Mouse (Mus musculus): Measurements from ENCODE around the gene Nhlrc4. TPM values are rescaled to one million over a fixed set of nuclear protein-coding genes. Genes with fewer than 3 reads are reported as not detected.

Gene Nhlrc4
- total and polyA plus RNA-seq, 3 experiments: 0.33 to 2.7 (median 0.38) TPM

GRCm38 (mm10) chr17:25913877-25914275 is 30.9 kb downstream of the Nhlrc4 start:
- Histone ChIP-seq H3K4me1 (ENCODE audit: insufficient read depth, low read depth, low read length) (peaks cover 51% of the 10 kb centered on the region), H3K4me3 (ENCODE audit: low read depth, low read length) (no peak overlapping the region), H3K36me3 (replicated peaks) (peaks cover 72% of the 10 kb centered on the region), H3K27me3 (ENCODE audit: insufficient read depth, low read length) (no peaks in the 10 kb centered on the region), H3K9me3 (replicated peaks) (no peaks in the 10 kb centered on the region)
- ATAC-seq (ENCODE audit: extremely low read depth, insufficient number of reproducible peaks, low FRiP score, poor library complexity, severe bottlenecking) (no peak; the same call in 1 of the 2 replicates), DNase-seq (ENCODE audit: low spot score) (no peak)
- TF ChIP-seq CTCF (IDR thresholded peaks at IDR 0.05; ENCODE audit: low read depth, low read length): no peak
- no peak for TF ChIP-seq GATA2 (IDR thresholded peaks at IDR 0.05; ENCODE audit: borderline replicate concordance, low read depth, low read length)
- TF ChIP-seq POLR2AphosphoS5 (IDR thresholded peaks at IDR 0.05; ENCODE audit: insufficient replicate concordance, low read depth, low read length): no peak
- no peak for TF ChIP-seq GATA1 (IDR thresholded peaks at IDR 0.05; ENCODE audit: borderline replicate concordance, low read length)
- no peak for TF ChIP-seq TAL1 (conservative IDR thresholded peaks at IDR 0.05; ENCODE audit: low read depth, low read length)

GRCm38 (mm10) chr17:25913186-25913876 is 31.4 kb downstream of the Nhlrc4 start:
- no peak for DNase-seq (ENCODE audit: low spot score)
- Histone ChIP-seq H3K36me3 (replicated peaks) (peaks cover 70% of the 10 kb centered on the region), H3K4me3 (ENCODE audit: low read depth, low read length) (no peak overlapping the region), H3K27me3 (ENCODE audit: insufficient read depth, low read length) (no peaks in the 10 kb centered on the region), H3K9me3 (replicated peaks) (no peaks in the 10 kb centered on the region), H3K4me1 (ENCODE audit: insufficient read depth, low read depth, low read length) (peaks cover 45% of the 10 kb centered on the region)
- ATAC-seq (ENCODE audit: extremely low read depth, insufficient number of reproducible peaks, low FRiP score, poor library complexity, severe bottlenecking): no peak
- TF ChIP-seq GATA1 (IDR thresholded peaks at IDR 0.05; ENCODE audit: borderline replicate concordance, low read length) (no peak), POLR2AphosphoS5 (IDR thresholded peaks at IDR 0.05; ENCODE audit: insufficient replicate concordance, low read depth, low read length) (no peak), TAL1 (conservative IDR thresholded peaks at IDR 0.05; ENCODE audit: low read depth, low read length) (no peak), GATA2 (IDR thresholded peaks at IDR 0.05; ENCODE audit: borderline replicate concordance, low read depth, low read length) (no peak), CTCF (IDR thresholded peaks at IDR 0.05; ENCODE audit: low read depth, low read length) (no peak)

GRCm38 (mm10) chr17:25911816-25912215 is 32.9 kb downstream of the Nhlrc4 start:
- TF ChIP-seq POLR2AphosphoS5 (IDR thresholded peaks at IDR 0.05; ENCODE audit: insufficient replicate concordance, low read depth, low read length) (no peak), CTCF (IDR thresholded peaks at IDR 0.05; ENCODE audit: low read depth, low read length) (no peak), GATA2 (IDR thresholded peaks at IDR 0.05; ENCODE audit: borderline replicate concordance, low read depth, low read length) (no peak), GATA1 (IDR thresholded peaks at IDR 0.05; ENCODE audit: borderline replicate concordance, low read length) (no peak), TAL1 (conservative IDR thresholded peaks at IDR 0.05; ENCODE audit: low read depth, low read length) (no peak)
- no peaks in the 10 kb centered on the region for H3K9me3 ChIP-seq (replicated peaks)
- H3K4me1 ChIP-seq (ENCODE audit: insufficient read depth, low read depth, low read length): peaks cover 30% of the 10 kb centered on the region
- H3K27me3 ChIP-seq (ENCODE audit: insufficient read depth, low read length): no peaks in the 10 kb centered on the region
- no peak overlapping the region for H3K4me3 ChIP-seq (ENCODE audit: low read depth, low read length)
- ATAC-seq (ENCODE audit: extremely low read depth, insufficient number of reproducible peaks, low FRiP score, poor library complexity, severe bottlenecking) (no peak), DNase-seq (ENCODE audit: low spot score) (no peak)
- peaks cover 68% of the 10 kb centered on the region for H3K36me3 ChIP-seq (replicated peaks)

GRCm38 (mm10) chr17:25907640-25908039 is 37.1 kb downstream of the Nhlrc4 start:
- DNase-seq (ENCODE audit: low spot score) (no peak), ATAC-seq (ENCODE audit: extremely low read depth, insufficient number of reproducible peaks, low FRiP score, poor library complexity, severe bottlenecking) (no peak)
- Histone ChIP-seq H3K4me1 (ENCODE audit: insufficient read depth, low read depth, low read length) (peaks cover 8% of the 10 kb centered on the region), H3K4me3 (ENCODE audit: low read depth, low read length) (no peak overlapping the region), H3K9me3 (replicated peaks) (no peaks in the 10 kb centered on the region), H3K27me3 (ENCODE audit: insufficient read depth, low read length) (no peaks in the 10 kb centered on the region), H3K36me3 (replicated peaks) (peaks cover 51% of the 10 kb centered on the region)
- no peak for TF ChIP-seq TAL1 (conservative IDR thresholded peaks at IDR 0.05; ENCODE audit: low read depth, low read length)
- no peak for TF ChIP-seq GATA2 (IDR thresholded peaks at IDR 0.05; ENCODE audit: borderline replicate concordance, low read depth, low read length)
- TF ChIP-seq CTCF (IDR thresholded peaks at IDR 0.05; ENCODE audit: low read depth, low read length): no peak
- TF ChIP-seq POLR2AphosphoS5 (IDR thresholded peaks at IDR 0.05; ENCODE audit: insufficient replicate concordance, low read depth, low read length): no peak
- TF ChIP-seq GATA1 (IDR thresholded peaks at IDR 0.05; ENCODE audit: borderline replicate concordance, low read length): no peak

GRCm38 (mm10) chr17:25903061-25903460 is 41.7 kb downstream of the Nhlrc4 start:
- H3K4me1 ChIP-seq (ENCODE audit: insufficient read depth, low read depth, low read length): no peaks in the 10 kb centered on the region
- H3K36me3 ChIP-seq (replicated peaks): peaks cover 57% of the 10 kb centered on the region
- ATAC-seq (ENCODE audit: extremely low read depth, insufficient number of reproducible peaks, low FRiP score, poor library complexity, severe bottlenecking) (no peak), DNase-seq (ENCODE audit: low spot score) (no peak)
- H3K27me3 ChIP-seq (ENCODE audit: insufficient read depth, low read length): no peaks in the 10 kb centered on the region
- H3K4me3 ChIP-seq (ENCODE audit: low read depth, low read length): no peak overlapping the region
- TF ChIP-seq GATA2 (IDR thresholded peaks at IDR 0.05; ENCODE audit: borderline replicate concordance, low read depth, low read length): no peak
- peaks cover 2% of the 10 kb centered on the region; the same call in 1 of the 2 replicates for H3K9me3 ChIP-seq (replicated peaks)

GRCm38 (mm10) chr17:25900193-25900592 is 44.6 kb downstream of the Nhlrc4 start:
- no peak for ATAC-seq (ENCODE audit: extremely low read depth, insufficient number of reproducible peaks, low FRiP score, poor library complexity, severe bottlenecking)
- Histone ChIP-seq H3K4me3 (ENCODE audit: low read depth, low read length) (no peak overlapping the region), H3K36me3 (replicated peaks) (peaks cover 48% of the 10 kb centered on the region), H3K9me3 (replicated peaks) (peaks cover 2% of the 10 kb centered on the region; the same call in 1 of the 2 replicates), H3K27me3 (ENCODE audit: insufficient read depth, low read length) (no peaks in the 10 kb centered on the region), H3K4me1 (ENCODE audit: insufficient read depth, low read depth, low read length) (peaks cover 8% of the 10 kb centered on the region)
- no peak for DNase-seq (ENCODE audit: low spot score)
- TF ChIP-seq CTCF (IDR thresholded peaks at IDR 0.05; ENCODE audit: low read depth, low read length) (no peak), TAL1 (conservative IDR thresholded peaks at IDR 0.05; ENCODE audit: low read depth, low read length) (no peak), GATA2 (IDR thresholded peaks at IDR 0.05; ENCODE audit: borderline replicate concordance, low read depth, low read length) (no peak), GATA1 (IDR thresholded peaks at IDR 0.05; ENCODE audit: borderline replicate concordance, low read length) (no peak), POLR2AphosphoS5 (IDR thresholded peaks at IDR 0.05; ENCODE audit: insufficient replicate concordance, low read depth, low read length) (no peak)
